Mouse (Mus musculus) regulatory T cell (primary cell): ENCODE data around the gene Ell.

Experiments
- in situ Hi-C: fragments of 300-600 bp; cut with MboI, MseI; formaldehyde crosslinking; loops from one replicate; pipeline ENCODE4 v1.15.1; 2025; ENCODE audit warnings: high pct_unique_total_duplicates

The Ell gene

GRCm38 (mm10) chr8:70539077-70539813, at the start of gene Ell:
Gene Ell, plus strand, starts transcription at chr8:70539457.
- in situ Hi-C loops = no loop called here

- in situ Hi-C loops = no loop called here
Observed at GRCm38 (mm10) chr8:70489576-70489975, 49.7 kb upstream of the Ell start.

- in situ Hi-C loops = no loop called here
Observed at GRCm38 (mm10) chr8:70490061-70490879, 49.0 kb upstream of the Ell start.

- in situ Hi-C loops = no loop called here
Observed at GRCm38 (mm10) chr8:70490880-70491495, 48.3 kb upstream of the Ell start.

GRCm38 (mm10) chr8:70492664-70493640, 46.3 kb upstream of the Ell start, which contains the start of gene Crlf1:
Gene Crlf1, plus strand, starts transcription at chr8:70493158.
- in situ Hi-C loops = no loop called here

GRCm38 (mm10) chr8:70493692-70494415, 45.4 kb upstream of the Ell start:
- in situ Hi-C loops = no loop called here

- in situ Hi-C loops = no loop called here
Observed at GRCm38 (mm10) chr8:70494416-70494945, 44.8 kb upstream of the Ell start.

- in situ Hi-C loops = no loop called here
Observed at GRCm38 (mm10) chr8:70495001-70495770, 44.1 kb upstream of the Ell start.

GRCm38 (mm10) chr8:70495771-70496062, 43.5 kb upstream of the Ell start:
- in situ Hi-C loops = no loop called here

- in situ Hi-C loops = loop anchor here (10.0 kb wide), 2 partner anchors 86 to 1286 kb away; no protein-coding TSS in a partner anchor
Observed at GRCm38 (mm10) chr8:70500386-70501301, 38.6 kb upstream of the Ell start.

- in situ Hi-C loops = loop anchor here (10.0 kb wide), 2 partner anchors 87 to 1287 kb away; no protein-coding TSS in a partner anchor
Observed at GRCm38 (mm10) chr8:70501820-70502529, 37.3 kb upstream of the Ell start.

- in situ Hi-C loops = loop anchor here (10.0 kb wide), 2 partner anchors 88 to 1288 kb away; no protein-coding TSS in a partner anchor
Observed at GRCm38 (mm10) chr8:70502540-70502939, 36.7 kb upstream of the Ell start.

GRCm38 (mm10) chr8:70503062-70503750, 36.1 kb upstream of the Ell start:
- in situ Hi-C loops = loop anchor here (10.0 kb wide), 2 partner anchors 88 to 1288 kb away; no protein-coding TSS in a partner anchor

- in situ Hi-C loops = loop anchor here (10.0 kb wide), 2 partner anchors 90 to 1290 kb away; no protein-coding TSS in a partner anchor
Observed at GRCm38 (mm10) chr8:70504291-70504716, 35.0 kb upstream of the Ell start.

GRCm38 (mm10) chr8:70504851-70505250, 34.4 kb upstream of the Ell start:
- in situ Hi-C loops = loop anchor here (10.0 kb wide), 2 partner anchors 90 to 1290 kb away; no protein-coding TSS in a partner anchor

GRCm38 (mm10) chr8:70505698-70506327, 33.4 kb upstream of the Ell start:
- in situ Hi-C loops = loop anchor here (10.0 kb wide), 2 partner anchors 91 to 1291 kb away; no protein-coding TSS in a partner anchor
